Mouse (Mus musculus) midbrain, postnatal 0 days (tissue): ENCODE measurements at regions not wholly inside any gene's neighbourhood (a gene's known extent, or its start where the extent isn't known, plus 50 kb on each side); places are given as distances from the start of the nearest gene placed in this dataset.
A peak's percentile ranks its signal among the peaks of the same experiment; 100 is the strongest.

Experiments used
- ATAC-seq: fragments of 200-750 bp; cut with Nextera tagmentation; 2 replicates; pipeline ENCODE4 v1.8.0; 2017; ENCODE audit warnings: moderate number of reproducible peaks, mild to moderate bottlenecking, moderate TSS enrichment, moderate library complexity; ENCODE audit not compliant: low FRiP score
- DNase-seq: peaks from one replicate; pipeline ENCODE4 v3.0.0-alpha.2; 2015; ENCODE audit warnings: low spot score
- H3K27ac ChIP-seq: fragments of 300-500 bp; sonication (generic); 2 replicates; pipeline ENCODE4 v1.5.1; 2014; ENCODE audit warnings: low read depth, mild to moderate bottlenecking, low read length, mixed read lengths
- H3K27me3 ChIP-seq: fragments of 300-500 bp; sonication (generic); 2 replicates; pipeline ENCODE4 v1.6.1; 2014; ENCODE audit warnings: low read length, control low read depth, mixed read lengths; ENCODE audit not compliant: insufficient read depth
- H3K36me3 ChIP-seq: fragments of 300-500 bp; sonication (generic); 2 replicates; pipeline ENCODE4 v1.6.1; 2014; ENCODE audit warnings: low read length, control low read depth, mixed read lengths; ENCODE audit not compliant: insufficient read depth
- H3K4me1 ChIP-seq: fragments of 300-500 bp; sonication (generic); 2 replicates; pipeline ENCODE4 v1.6.1; 2014; ENCODE audit warnings: mild to moderate bottlenecking, control low read depth, antibody characterized with exemption, low read length, mixed read lengths; ENCODE audit not compliant: insufficient read depth
- H3K4me2 ChIP-seq: fragments of 300-500 bp; sonication (generic); 2 replicates; pipeline ENCODE4 v1.6.1; 2014; ENCODE audit warnings: low read depth, mild to moderate bottlenecking, low read length, mixed read lengths; ENCODE audit not compliant: poor library complexity, severe bottlenecking
- H3K4me3 ChIP-seq: fragments of 300-500 bp; sonication (generic); 2 replicates; pipeline ENCODE4 v1.5.1; 2014; ENCODE audit warnings: low read depth, mild to moderate bottlenecking, low read length, moderate library complexity
- H3K9ac ChIP-seq: fragments of 300-500 bp; sonication (generic); replicated peaks from 2 replicates; pipeline ENCODE4 v1.6.1; 2014; ENCODE audit warnings: mild to moderate bottlenecking, low read length, moderate library complexity, mixed read lengths; ENCODE audit not compliant: poor library complexity, severe bottlenecking
- H3K9me3 ChIP-seq: fragments of 300-500 bp; sonication (generic); 2 replicates; pipeline ENCODE4 v1.6.1; 2016; ENCODE audit warnings: low read length, control low read depth
- CTCF ChIP-seq: IDR thresholded peaks from 2 replicates; pipeline ENCODE4 v1.5.1; 2016; ENCODE audit warnings: antibody characterized with exemption, mild to moderate bottlenecking
- WGBS: fragments of 180-500 bp; shearing (Covaris S2); extraction: QIAGEN DNeasy Blood & Tissue Kit; methylation state at CpG from one replicate; pipeline ENCODE4 v1.1.7; 2014; 5-methylcytosine and 5-hydroxymethylcytosine counted together

DNA sequence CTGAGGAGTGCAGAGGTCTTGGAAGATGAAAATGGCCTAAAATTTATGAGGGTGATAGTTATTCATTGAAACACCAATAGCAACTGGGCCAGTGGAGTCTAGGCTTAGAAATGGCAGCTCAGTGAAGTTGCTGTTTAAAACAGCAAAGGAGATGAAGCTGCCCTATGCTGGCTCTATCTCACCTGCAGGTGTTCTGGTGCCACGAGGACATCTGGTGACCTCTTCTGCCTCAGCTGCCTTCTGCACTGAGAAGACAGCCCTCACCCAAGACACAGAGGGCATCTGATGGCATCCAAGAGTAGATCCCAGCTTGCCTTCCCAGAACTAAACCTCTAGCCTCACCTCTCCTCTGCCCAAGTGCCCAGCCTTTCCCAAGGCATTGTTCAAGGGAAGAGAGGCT, 187.5 kb upstream of the Sdk2 start:
- 73% methylated on average over 1 of the region's 1 CpGs for WGBS
- Histone ChIP-seq H3K27me3 (no peaks in the 10 kb centered on the region; the same call in 1 of the 2 replicates), H3K4me1 (no peaks in the 10 kb centered on the region), H3K36me3 (no peaks in the 10 kb centered on the region), H3K27ac (no peak overlapping the region), H3K4me2 (no peak overlapping the region), H3K4me3 (no peak overlapping the region), H3K9me3 (no peaks in the 10 kb centered on the region), H3K9ac (no peak overlapping the region)
- no peak for TF ChIP-seq CTCF
- DNase-seq (no peak), ATAC-seq (no peak)

GRCm38 (mm10) chr11:114251614-114252013, 184.8 kb upstream of the Sdk2 start:
- H3K9ac ChIP-seq: no peak overlapping the region
- WGBS: 45% methylated on average over 7 of the region's 7 CpGs
- no peak overlapping the region for H3K4me2 ChIP-seq
- H3K36me3 ChIP-seq: no peaks in the 10 kb centered on the region
- H3K27ac ChIP-seq: no peak overlapping the region
- DNase-seq: peak; percentile 59
- no peaks in the 10 kb centered on the region for H3K9me3 ChIP-seq
- peak; percentile 70 for TF ChIP-seq CTCF
- no peaks in the 10 kb centered on the region; the same call in 1 of the 2 replicates for H3K27me3 ChIP-seq
- H3K4me1 ChIP-seq: no peaks in the 10 kb centered on the region
- no peak for ATAC-seq
- H3K4me3 ChIP-seq: no peak overlapping the region

GRCm38 (mm10) chr11:114249215-114249614, 182.4 kb upstream of the Sdk2 start:
- no peak overlapping the region for H3K27ac ChIP-seq
- DNase-seq: no peak
- H3K9me3 ChIP-seq: no peaks in the 10 kb centered on the region
- no peak overlapping the region for H3K4me2 ChIP-seq
- no peak for TF ChIP-seq CTCF
- 74% methylated on average over 7 of the region's 7 CpGs for WGBS
- no peaks in the 10 kb centered on the region for H3K4me1 ChIP-seq
- H3K9ac ChIP-seq: no peak overlapping the region
- H3K4me3 ChIP-seq: no peak overlapping the region
- no peaks in the 10 kb centered on the region for H3K27me3 ChIP-seq
- no peak for ATAC-seq
- H3K36me3 ChIP-seq: no peaks in the 10 kb centered on the region

GRCm38 (mm10) chr11:114248261-114248898, 181.5 kb upstream of the Sdk2 start:
- Histone ChIP-seq H3K27ac (no peak overlapping the region), H3K4me2 (no peak overlapping the region), H3K4me3 (no peak overlapping the region), H3K4me1 (no peaks in the 10 kb centered on the region), H3K36me3 (no peaks in the 10 kb centered on the region), H3K9ac (no peak overlapping the region), H3K27me3 (no peaks in the 10 kb centered on the region), H3K9me3 (no peaks in the 10 kb centered on the region)
- ATAC-seq (no peak), DNase-seq (no peak)
- TF ChIP-seq CTCF: no peak
- 66% methylated on average over 4 of the region's 4 CpGs for WGBS

- Histone ChIP-seq H3K9ac (no peak overlapping the region), H3K27ac (no peak overlapping the region; the same call in 1 of the 2 replicates), H3K4me3 (no peak overlapping the region), H3K27me3 (peaks cover 5% of the 10 kb centered on the region; the same call in 1 of the 2 replicates), H3K4me2 (no peak overlapping the region), H3K4me1 (peaks cover 7% of the 10 kb centered on the region; the same call in 1 of the 2 replicates), H3K9me3 (no peaks in the 10 kb centered on the region), H3K36me3 (no peaks in the 10 kb centered on the region)
- no peak for ATAC-seq
- TF ChIP-seq CTCF: no peak
- WGBS: 13% methylated on average over 8 of the region's 8 CpGs
- peak; percentile 28 for DNase-seq
Observed at GRCm38 (mm10) chr11:114239311-114239803, 172.5 kb upstream of the Sdk2 start.

GRCm38 (mm10) chr11:114238801-114239200, 172.0 kb upstream of the Sdk2 start:
- Histone ChIP-seq H3K9ac (no peak overlapping the region), H3K27me3 (peaks cover 5% of the 10 kb centered on the region; the same call in 1 of the 2 replicates), H3K36me3 (no peaks in the 10 kb centered on the region), H3K4me3 (no peak overlapping the region), H3K4me1 (peaks cover 8% of the 10 kb centered on the region; the same call in 1 of the 2 replicates), H3K4me2 (no peak overlapping the region), H3K27ac (no peak overlapping the region), H3K9me3 (no peaks in the 10 kb centered on the region)
- no peak for TF ChIP-seq CTCF
- ATAC-seq (no peak), DNase-seq (no peak)
- 62% methylated on average over 5 of the region's 5 CpGs for WGBS
